Mouse (Mus musculus): ENCODE results near the gene Ndc80.
"Not testable (repeated sequence)": the region's sequence is repeated elsewhere in the genome, so short reads cannot be mapped to it uniquely, and the experiment has no call there.

The Ndc80 gene

DNA sequence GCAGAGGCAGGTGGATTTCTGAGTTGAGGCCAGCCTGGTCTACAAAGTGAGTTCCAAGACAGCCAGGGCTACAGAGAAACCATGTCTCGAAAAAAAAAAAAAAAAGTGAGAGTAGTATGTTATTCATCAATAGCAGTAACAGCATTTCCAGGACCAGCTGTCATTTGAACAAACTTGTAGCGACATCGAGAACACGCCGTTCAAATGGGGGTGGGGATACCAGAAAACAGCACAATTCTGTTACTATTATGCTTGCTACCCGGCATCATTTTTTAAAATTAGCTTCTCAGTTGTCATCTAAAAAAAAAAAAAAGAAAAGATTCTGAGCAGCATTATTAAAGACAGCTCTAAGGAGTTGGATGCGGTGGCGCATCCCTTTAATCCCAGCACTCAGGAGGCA, 49.2 kb downstream of the Ndc80 start:
- DNase-seq (ENCODE audit: low spot score in 2 of 2), result no peak

DNA sequence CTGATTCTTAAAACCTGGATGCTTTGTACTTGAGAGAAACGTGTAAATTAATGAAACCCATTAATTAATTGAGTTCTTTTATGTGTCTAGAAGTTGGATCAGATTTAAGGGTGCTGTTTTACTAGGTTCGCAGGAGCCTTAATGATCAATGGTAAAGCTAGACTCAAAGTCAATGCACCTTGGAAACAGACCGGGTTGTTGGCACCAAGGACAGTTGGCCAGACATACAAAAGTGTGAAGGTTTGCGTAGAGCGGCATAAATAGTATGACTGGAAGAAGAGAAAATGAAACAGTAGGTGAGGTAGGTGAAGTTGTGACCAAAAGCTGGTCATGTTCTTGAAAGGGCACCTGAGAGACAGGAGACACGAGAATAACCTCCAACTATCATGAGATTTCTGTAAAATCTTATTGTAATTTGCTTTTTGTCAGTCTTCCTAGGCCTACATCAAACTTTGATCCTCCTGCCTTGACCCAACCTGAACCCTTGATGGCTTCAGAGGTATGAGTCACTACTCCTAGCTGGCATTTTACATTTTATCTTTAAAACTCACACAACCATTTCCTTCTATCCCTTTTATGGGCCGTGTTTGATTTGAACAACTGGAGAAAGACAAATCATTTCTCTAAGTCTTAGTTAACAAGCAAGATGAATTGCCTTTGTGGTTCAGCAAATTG, 50.2 kb downstream of the Ndc80 start:
- no peak for DNase-seq (ENCODE audit: low spot score in 2 of 2)

DNA sequence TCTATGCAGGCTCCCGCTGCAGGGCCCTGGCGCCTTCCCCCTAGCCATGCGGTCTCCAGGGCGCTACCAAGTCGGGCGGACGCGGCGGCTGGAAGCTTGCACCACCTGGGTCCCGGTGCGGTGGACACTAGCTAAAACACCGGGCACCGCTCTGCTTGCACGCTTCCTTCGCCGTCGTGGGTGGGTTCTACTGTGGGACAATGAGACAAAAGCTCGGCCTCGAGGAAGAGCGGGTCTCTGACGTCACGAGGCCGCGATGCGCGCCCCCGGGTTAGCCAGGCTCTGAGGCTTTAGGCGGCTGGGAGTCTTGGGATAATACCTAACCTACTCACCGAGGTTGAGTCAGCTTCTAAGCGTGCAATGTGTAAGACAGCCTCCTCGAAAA, 51.0 kb downstream of the Ndc80 start:
- DNase-seq (ENCODE audit: low spot score in 2 of 2), result peak; percentile 67 to 71

DNA sequence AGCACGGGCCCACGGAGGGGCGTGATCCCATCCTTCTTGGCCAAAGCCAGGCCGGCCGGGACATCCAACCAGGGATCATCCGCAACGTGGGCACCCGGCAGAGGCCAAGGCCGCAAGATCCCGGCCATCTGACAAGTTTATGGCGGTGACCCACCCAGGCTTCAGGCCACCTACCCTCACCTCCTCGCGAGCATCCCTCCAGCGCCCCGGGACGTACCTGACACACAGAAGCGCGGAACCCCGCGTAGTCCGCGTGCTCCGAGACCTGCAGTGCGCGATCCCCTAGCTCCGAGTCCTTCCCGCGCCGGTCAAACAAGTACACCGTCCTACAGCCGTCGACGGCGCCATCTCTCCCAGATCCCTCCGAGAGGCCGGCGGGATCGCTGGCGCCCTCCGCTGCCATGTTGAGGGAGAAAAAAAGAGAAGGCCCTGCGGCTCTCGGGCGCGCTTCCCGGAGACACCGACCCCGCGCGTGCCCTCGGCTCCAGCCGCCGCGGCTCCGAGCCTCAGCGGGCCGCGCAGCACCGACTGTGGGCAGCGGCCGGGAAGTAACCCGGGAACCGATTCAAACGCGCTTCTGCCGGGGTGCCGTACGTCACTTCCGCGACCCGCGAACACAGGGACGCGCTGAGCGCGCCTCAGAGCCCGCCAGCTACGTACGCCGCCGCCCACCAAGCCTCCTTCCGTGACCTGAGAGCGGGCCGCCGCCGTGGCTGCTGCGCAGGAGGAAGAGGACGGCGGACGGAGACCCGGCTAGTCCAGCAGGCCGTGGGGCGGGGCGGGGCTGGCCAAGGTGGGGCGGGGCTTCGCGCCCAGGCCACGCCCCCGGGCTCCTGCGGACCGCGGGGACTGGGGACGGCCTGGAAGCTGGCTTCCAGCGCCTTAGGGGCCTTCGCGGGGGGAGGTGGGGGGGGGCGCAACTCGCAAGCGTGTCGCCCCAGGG, 51.6 kb downstream of the Ndc80 start, which contains the start of gene Smchd1:
Gene Smchd1 (minus strand): TSS at position 582 of the 943 bp plus-strand sequence.
- DNase-seq (ENCODE audit: low spot score in 2 of 2), result peak; percentile 91 to 92

DNA sequence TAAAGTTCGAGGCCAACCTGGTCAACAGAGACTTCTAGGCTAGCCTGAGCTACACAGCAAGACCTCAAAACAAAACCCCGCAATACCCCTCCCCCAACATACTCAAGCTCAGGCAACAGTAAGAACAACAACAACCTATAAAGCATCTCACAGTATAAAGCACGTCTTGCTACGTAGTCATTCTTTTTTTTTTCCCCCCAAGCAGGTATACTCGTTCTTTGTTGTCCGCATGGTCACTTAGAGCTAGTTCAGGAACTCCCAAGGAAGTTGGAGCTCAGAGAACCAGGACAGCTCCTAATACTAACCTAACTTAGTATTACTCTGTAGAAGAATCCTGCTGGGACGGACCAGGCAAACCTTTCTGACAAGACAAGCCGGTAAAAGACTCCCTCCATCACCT, 52.5 kb downstream of the Ndc80 start:
- DNase-seq (ENCODE audit: low spot score in 2 of 2), result no peak

DNA sequence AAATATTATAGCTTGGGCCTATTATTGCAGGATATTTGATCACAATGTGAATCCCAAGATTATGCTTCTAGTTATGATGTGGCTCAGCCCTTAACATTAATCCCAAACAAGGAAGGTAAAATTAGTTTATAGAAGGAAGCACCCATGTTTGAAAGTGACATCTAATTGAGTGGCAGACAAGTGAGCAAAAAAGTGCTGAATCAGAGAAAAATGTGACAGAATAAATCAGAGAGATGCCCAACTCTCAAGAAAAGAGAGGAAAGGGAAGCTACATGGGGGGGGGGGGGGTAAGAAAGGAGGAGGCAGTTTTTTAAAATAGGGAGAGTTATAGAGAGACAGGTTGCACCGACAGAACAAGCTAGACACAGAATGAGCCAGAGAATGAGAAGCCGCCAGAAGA, 55.4 kb downstream of the Ndc80 start:
- no peak for DNase-seq (ENCODE audit: low spot score in 2 of 2)

DNA sequence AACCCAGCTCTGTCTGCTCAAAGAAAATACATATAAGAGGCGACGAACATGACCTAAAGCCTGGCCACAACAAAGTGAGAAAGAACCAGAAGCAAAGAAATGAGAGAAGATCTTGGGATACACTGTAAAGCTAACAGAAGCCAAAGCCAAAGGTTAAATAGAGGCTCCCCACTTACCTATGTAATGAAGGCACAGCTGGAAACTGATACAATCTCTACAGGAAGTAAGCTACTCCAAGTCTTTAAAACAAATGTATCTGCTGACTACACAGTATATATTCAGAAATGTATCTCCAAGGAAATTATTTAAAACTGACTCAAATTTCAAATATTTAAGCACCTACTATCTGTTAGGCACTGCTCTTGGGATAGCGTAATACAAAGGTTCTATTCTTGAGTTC, 66.3 kb downstream of the Ndc80 start:
- DNase-seq (ENCODE audit: low spot score in 2 of 2), result no peak

DNA sequence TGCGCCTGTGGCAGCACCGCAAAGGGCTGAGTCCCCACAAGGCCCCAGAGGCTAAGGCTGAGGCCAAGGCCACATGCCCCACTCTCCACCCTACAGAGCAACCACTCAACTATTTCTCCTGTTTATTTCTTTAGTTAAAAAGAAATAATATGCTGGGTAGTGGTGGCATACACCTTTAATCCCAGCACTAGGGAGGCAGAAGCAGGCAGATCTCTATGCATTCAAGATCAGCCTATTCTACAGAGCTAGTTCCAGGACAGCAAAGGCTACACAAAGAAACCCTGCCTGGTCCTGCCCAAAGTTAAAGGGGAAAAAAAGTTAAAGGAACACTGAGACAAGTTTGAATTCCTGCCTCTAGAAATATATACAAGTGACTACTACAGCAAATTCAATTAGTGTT, 66.8 kb downstream of the Ndc80 start, which contains the start of gene Gm4707:
Gene Gm4707 (minus strand): TSS at position 101 of the 400 bp plus-strand sequence.
- no peak for DNase-seq (ENCODE audit: low spot score in 2 of 2)

DNA sequence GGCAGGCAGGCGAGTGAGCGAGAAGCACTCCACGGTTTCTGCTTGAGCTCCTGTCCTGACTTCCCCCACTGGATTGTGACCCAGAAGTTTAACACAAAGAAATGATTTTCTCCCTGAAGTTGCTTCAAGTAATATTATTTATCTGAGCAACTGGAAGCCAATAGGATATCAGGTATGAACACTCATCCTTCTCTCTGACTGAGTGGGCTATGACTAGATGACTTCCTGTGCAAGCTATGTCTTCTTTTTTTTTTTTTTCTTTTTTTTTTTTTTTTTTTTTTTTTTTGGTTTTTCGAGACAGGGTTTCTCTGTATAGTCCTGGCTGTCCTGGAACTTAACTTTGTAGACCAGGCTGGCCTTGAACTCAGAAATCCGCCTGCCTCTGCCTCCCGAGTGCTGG, 69.3 kb downstream of the Ndc80 start:
- DNase-seq (ENCODE audit: low spot score in 2 of 2), result not testable (repeated sequence)
